Mouse (Mus musculus) lung, postnatal 10 days (tissue): Measurements from ENCODE around the gene Ippk.
A peak's percentile ranks its signal among the peaks of the same experiment; 100 is the strongest.

Experiments
- DNase-seq: peaks from one replicate; pipeline ENCODE4 v3.0.0; 2021

The Ippk gene

DNA sequence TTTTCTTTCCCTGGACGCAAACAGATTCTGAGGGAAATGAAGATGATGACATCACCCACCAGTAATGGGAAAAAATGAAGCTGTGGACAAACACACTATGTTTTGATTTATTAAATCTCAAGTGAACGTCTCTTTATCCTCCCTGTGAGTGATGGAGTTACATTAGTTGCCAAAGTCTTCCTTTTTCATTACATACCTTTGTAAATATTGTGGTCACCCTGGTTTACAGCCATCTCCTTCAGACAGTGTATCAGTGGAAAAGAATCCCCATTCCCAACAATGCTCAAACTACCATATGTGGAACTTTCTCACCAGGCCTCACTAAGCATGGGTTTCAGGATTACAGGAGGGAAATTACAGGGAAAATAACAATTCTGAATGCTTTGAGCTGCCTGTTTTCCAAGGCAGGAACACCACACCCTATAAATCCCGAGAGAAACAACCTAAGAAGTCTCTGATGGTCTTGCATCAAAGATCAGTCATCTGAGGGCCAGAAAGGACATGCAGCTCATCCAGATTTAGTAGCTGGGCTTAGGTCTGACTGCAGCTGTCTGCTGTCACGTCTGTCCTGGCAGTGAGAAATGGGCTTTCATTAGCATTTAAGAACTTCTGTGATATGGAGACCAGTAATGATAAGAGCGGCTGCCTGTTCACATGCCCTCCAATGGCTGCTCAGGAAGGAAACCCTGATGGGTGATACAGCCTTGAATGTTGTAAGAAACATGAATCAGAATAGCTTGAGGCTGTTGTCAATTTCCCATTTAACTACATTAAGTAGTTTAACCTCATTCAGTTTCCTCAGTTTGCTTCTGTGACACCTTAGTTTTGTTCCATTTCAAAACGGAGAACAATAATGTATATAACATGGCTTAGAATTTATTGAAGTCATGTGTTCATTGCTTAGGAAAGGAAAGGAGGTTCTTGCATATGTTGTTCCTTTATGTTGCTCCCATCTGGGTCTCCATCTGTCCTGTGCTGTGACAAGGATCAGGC lies 71.6 kb downstream of the Ippk start, which contains the start of gene Tes3-ps:
TSS of gene Tes3-ps (plus strand) at position 943 of the 993 bp plus-strand sequence.
- DNase-seq: no peak

DNA sequence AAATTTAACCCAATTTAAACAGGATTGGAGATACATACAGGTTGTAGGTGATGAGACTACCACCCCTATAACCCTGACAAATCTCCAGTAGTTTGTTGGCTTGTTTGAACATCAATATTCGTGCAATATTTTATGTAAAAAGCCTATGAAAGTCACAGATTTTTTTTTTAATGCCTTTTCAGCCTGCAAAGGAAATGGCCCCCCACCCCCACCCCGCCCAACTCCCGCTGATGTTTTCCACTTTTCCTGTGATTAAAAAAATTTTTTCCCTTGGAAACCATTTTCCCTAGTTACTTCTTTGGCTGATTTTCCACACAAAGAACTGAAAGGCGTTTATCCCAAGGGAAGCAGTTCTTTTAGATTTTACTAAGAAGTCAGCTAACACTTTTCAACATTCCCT lies 83.5 kb downstream of the Ippk start, which contains the start of gene Ecm2:
TSS of gene Ecm2 (plus strand) at position 301 of the 400 bp plus-strand sequence.
- no peak for DNase-seq

DNA sequence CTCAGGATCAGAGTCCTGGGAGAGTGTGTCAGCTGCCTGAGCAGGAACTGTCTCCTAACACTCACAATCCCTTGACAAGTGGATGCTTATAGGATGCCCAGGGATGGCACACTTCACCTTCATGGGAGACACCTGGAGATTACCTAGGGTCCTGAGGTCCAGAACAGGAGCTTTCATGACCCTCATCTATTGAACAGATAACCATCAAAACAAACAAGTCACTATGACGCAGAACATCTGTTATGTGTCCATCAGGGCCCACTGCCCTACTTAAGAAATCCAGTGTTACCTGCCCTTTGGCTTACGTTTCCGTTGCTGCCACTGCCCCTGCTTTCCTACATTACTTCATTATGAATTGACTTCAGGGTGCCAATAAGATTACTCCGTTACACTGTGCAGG lies 84.7 kb downstream of the Ippk start:
- no peak for DNase-seq

GRCm38 (mm10) chr13:49507176-49507575 lies 86.1 kb downstream of the Ippk start:
- DNase-seq: peak; percentile 37
